Mouse (Mus musculus): ENCODE measurements at regions not wholly inside any gene's neighbourhood (a gene's known extent, or its start where the extent isn't known, plus 50 kb on each side); places are given as distances from the start of the nearest gene placed in this dataset.
A peak's percentile ranks its signal among the peaks of the same experiment; 100 is the strongest.

DNA sequence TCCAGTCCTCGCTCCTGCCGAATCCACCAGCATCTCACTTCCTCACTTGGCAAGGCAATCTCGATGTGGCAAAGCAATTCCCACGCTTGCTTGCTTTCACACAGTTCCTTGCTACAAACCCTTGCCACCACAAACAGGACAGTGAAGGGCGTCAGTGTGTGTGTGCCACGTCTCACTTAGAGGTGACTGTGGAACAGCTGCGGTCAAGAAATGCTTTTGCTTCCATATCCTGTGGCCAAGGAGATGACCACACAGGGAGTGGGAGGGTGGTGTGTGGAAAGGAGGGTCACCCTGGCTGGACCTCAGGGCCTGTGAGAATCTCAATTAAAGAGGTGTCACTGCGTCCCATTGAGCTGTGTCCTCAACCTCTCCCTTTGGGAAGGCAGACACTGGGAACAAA, 207.4 kb downstream of the Opa1 start:
- intact Hi-C loops (cut with DNase I): no loop called here
- no peak overlapping the region for H3K4me3 ChIP-seq
- no peak overlapping the region for H3K27ac ChIP-seq
- DNase-seq: no peak
- TF ChIP-seq CTCF (IDR thresholded peaks at IDR 0.05): no peak

GRCm38 (mm10) chr16:29787633-29788511, 208.7 kb downstream of the Opa1 start:
- no peak for TF ChIP-seq CTCF (IDR thresholded peaks at IDR 0.05)
- no peak overlapping the region for H3K27ac ChIP-seq
- no peak overlapping the region for H3K4me3 ChIP-seq
- no peak for DNase-seq
- intact Hi-C loops (cut with DNase I): no loop called here

GRCm38 (mm10) chr16:29790064-29790463, 210.9 kb downstream of the Opa1 start:
- intact Hi-C loops (cut with DNase I): no loop called here
- no peak for DNase-seq

GRCm38 (mm10) chr16:29799250-29799649, 220.1 kb downstream of the Opa1 start:
- no peak for DNase-seq
- Histone ChIP-seq H3K27ac (no peak overlapping the region), H3K4me3 (no peak overlapping the region)
- intact Hi-C loops (cut with DNase I): no loop called here
- TF ChIP-seq CTCF (IDR thresholded peaks at IDR 0.05): no peak

More at GRCm38 (mm10) chr16:29790064-29790463, 210.9 kb downstream of the Opa1 start:
- TF ChIP-seq CTCF (IDR thresholded peaks at IDR 0.05): no peak
- Histone ChIP-seq H3K27ac (no peak overlapping the region), H3K4me3 (no peak overlapping the region)

GRCm38 (mm10) chr16:29799893-29800292, 220.8 kb downstream of the Opa1 start:
- TF ChIP-seq CTCF (IDR thresholded peaks at IDR 0.05): no peak
- DNase-seq: no peak
- intact Hi-C loops (cut with DNase I): no loop called here

DNA sequence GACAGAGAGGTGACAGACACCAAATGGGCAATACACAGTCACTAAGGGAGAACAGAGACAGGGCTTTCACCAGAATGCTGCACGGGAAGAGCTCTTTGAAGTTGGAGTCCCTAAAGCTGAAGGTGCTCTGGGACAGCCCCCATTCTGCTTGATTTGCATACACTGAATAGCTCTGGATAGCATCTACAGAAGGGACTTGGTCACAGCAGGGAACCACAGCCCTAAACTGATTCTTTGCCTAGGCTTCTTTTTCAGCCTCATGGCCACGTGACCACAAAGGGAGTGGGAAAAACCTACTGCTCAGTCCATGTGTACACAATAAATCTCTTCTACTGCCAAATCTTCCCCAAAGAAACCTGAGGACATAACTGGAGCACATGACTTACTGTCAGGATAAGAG, 221.3 kb downstream of the Opa1 start:
- no peak for TF ChIP-seq CTCF (IDR thresholded peaks at IDR 0.05)
- Histone ChIP-seq H3K27ac (no peak overlapping the region), H3K4me3 (no peak overlapping the region)
- intact Hi-C loops (cut with DNase I): no loop called here
- DNase-seq: no peak

More at GRCm38 (mm10) chr16:29799893-29800292, 220.8 kb downstream of the Opa1 start:
- Histone ChIP-seq H3K27ac (no peak overlapping the region), H3K4me3 (no peak overlapping the region)

DNA sequence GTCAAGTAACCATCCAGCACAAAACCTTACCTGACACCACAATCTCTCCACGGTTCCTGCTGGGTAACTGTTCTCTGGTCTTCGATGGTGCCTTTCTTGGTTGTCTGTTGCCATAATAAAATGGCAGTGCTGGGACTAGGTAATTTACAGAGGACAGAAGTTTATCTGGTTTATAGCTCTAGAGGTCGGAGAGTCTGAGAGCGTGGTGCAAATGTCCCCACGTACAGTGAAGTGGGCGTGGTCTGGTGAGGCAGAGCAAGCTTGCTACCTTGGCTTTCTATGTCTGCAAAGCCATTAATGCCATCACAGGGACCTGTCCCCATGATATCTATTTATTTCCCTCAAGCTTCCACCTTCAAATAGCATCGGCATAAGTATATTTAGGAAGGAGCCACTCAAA, 223.0 kb downstream of the Opa1 start:
- intact Hi-C loops (cut with DNase I): no loop called here
- no peak for DNase-seq
- Histone ChIP-seq H3K27ac (no peak overlapping the region), H3K4me3 (no peak overlapping the region)
- TF ChIP-seq CTCF (IDR thresholded peaks at IDR 0.05): no peak

GRCm38 (mm10) chr16:29802603-29803002, 223.5 kb downstream of the Opa1 start:
- Histone ChIP-seq H3K27ac (no peak overlapping the region), H3K4me3 (no peak overlapping the region)
- no peak for TF ChIP-seq CTCF (IDR thresholded peaks at IDR 0.05)
- DNase-seq: no peak
- intact Hi-C loops (cut with DNase I): no loop called here

GRCm38 (mm10) chr16:29807859-29808258, 228.7 kb downstream of the Opa1 start:
- no peak for TF ChIP-seq CTCF (IDR thresholded peaks at IDR 0.05)
- no peak overlapping the region for H3K27ac ChIP-seq
- H3K4me3 ChIP-seq: no peak overlapping the region
- intact Hi-C loops (cut with DNase I): no loop called here
- DNase-seq: no peak

GRCm38 (mm10) chr16:29808851-29809250, 229.7 kb downstream of the Opa1 start:
- no peak for DNase-seq
- intact Hi-C loops (cut with DNase I): no loop called here
- TF ChIP-seq CTCF (IDR thresholded peaks at IDR 0.05): no peak
- Histone ChIP-seq H3K4me3 (no peak overlapping the region), H3K27ac (no peak overlapping the region)

- TF ChIP-seq CTCF (IDR thresholded peaks at IDR 0.05): no peak
- intact Hi-C loops (cut with DNase I): loop anchor here (2.0 to 5.0 kb wide), 4 partner anchors 81 to 374 kb away; partner anchors contain the start of gene Hes1
- no peak for DNase-seq
- Histone ChIP-seq H3K27ac (peak overlapping the region; percentile 88), H3K4me3 (peak overlapping the region; percentile 85)
Observed at GRCm38 (mm10) chr16:29813411-29814038, 234.4 kb downstream of the Opa1 start.

GRCm38 (mm10) chr16:29814039-29814438, 234.9 kb downstream of the Opa1 start:
- DNase-seq: peak; percentile 89
- H3K4me3 ChIP-seq: peak overlapping the region; percentile 85
- TF ChIP-seq CTCF (IDR thresholded peaks at IDR 0.05): peak; percentile 72
- peak overlapping the region; percentile 88 for H3K27ac ChIP-seq
- intact Hi-C loops (cut with DNase I): loop anchor here (2.0 to 5.0 kb wide), 4 partner anchors 82 to 373 kb away; partner anchors contain the start of gene Hes1

- Histone ChIP-seq H3K27ac (peak overlapping the region; percentile 88), H3K4me3 (no peak overlapping the region)
- TF ChIP-seq CTCF (IDR thresholded peaks at IDR 0.05): no peak
- intact Hi-C loops (cut with DNase I): loop anchor here (2.0 to 5.0 kb wide), 4 partner anchors 82 to 373 kb away; partner anchors contain the start of gene Hes1
- DNase-seq: no peak
Observed at GRCm38 (mm10) chr16:29814655-29815054, 235.5 kb downstream of the Opa1 start.

All from gastrocnemius, adult 2 months (tissue).